Mouse (Mus musculus): ENCODE results near the gene Gp6.
"Not testable (repeated sequence)": the region's sequence is repeated elsewhere in the genome, so short reads cannot be mapped to it uniquely, and the experiment has no call there.

Gene Gp6

DNA sequence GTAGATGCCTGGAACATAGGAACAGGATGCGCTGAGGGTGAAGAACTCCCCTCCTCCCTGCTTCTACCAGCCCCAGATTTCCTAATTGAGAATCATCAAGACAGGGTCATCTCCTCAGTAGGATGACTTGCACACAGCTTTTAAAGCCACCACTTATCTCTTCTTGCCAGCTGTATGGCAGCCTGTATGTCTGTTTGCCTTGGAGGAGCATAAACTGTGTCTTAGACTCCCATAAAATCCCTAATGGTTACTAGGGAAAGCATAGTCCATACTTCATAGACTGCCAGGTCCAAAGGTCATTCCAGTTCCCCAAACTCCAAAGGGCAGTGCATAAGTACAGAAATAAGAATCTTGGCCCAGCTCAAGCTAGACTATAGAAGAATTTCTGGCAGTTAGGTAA is at the start of gene Gp6:
Gp6 (minus strand) TSS at position 15 of the 400 bp plus-strand sequence.
- ATAC-seq (ENCODE audit: low TSS enrichment): no peak

DNA sequence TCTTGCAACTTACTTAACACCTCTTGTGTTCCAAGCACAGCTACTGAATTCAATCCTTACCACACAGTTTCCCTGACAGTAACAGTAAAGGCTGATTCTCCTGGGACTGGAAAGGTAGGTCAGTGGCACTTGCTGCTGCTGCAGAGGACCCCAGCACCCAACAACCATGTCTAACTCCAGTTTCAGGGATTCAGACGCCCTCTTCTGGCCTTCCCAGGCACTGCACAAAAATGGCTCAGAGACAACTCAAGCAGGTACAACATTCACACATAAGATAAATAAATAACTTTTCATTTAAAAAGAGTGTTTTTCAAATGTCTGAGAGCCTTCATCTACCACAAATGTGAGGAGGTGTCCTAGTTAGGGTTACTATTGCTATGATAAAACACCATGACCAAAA is 49.6 kb upstream of the Gp6 start:
- ATAC-seq (ENCODE audit: low TSS enrichment): no peak

DNA sequence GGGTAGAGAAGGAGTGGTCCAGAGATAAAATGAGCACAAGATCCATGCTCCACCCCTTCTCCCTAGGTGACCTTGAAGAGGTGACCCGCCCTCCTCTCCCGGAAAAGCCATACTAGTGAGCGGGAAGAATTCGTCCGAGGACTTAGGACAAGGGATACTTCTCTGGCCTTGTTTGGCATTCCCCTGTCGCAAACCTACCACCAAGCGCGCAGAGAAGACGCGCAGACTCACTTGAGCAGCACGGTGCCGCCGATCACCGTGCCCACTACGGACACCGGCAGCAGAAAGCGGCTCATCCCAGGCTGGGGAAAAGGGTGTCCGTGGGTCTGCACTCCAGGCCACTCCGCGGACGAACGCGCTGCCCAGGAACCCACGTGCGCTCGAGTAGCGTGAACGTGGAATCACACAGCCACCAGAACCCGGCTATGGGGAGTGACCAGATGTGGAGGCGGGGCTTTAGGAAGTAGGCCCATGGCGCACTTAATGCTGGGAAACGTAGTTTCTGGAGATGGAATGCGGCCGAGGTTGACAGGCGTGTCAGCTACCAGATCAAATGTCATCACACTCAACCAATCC is 47.8 kb upstream of the Gp6 start, which contains the start of gene Rdh13:
Rdh13 (minus strand) TSS at position 434 of the 576 bp plus-strand sequence.
- peak; percentile 98 for ATAC-seq (ENCODE audit: low TSS enrichment)

DNA sequence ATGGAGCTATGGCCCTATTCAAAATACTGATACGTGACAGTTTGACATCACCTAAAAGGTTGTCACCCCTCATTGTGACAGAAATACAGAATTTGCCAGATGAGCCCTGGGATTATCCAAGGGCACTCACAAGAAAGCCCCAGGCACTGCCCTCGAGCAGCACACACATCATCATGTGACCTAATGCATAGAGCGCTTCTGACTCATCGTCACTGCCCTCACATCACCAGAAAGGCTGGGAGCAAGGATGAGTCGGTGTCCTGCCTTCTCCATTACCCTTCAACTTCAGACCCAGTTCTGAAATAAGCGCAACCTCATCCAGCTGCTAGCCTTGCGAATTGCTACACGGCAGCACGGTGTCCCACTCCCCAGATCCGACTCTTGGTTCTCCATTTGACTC is 43.0 kb upstream of the Gp6 start:
- no peak for ATAC-seq (ENCODE audit: low TSS enrichment)

DNA sequence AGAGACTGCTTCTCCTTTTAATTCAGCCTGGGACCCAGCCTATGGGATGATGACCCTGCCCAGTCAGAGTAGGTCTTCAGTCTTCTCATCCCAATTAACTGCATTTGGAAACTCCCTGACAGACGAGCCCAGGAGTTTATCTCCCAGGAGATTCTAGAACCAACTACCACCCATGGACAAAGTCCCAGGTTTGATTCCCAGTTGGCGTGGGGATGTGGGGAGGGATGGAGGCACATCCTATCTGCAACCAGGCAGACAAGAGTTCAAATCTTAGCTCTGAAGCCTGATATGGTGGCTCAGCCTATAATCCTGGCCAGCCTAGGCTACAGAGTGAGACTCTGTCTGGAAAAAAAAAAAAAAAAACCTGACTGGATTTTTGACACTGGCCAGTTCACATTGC is 40.2 kb upstream of the Gp6 start:
- no peak for ATAC-seq (ENCODE audit: low TSS enrichment)

DNA sequence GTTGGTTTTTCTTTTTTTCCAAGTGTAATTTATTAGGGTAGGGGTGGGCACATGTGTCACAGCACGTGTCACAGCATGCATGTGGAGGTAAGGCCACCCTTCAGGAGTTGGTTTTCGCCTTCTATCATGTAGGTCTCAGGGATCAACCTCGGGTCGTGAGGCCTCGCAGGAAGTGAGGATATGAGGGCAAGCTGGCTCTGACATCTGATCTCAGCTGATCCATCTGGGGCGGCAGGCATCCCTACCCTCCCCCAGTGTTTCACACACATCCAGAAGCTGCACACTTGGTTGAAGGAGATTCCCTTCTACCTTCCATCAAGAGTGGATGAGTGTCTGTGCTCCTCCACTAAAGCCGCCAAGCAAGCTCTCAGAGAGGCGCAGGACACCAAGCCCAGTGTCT is 34.5 kb upstream of the Gp6 start:
- ATAC-seq (ENCODE audit: low TSS enrichment): no peak

DNA sequence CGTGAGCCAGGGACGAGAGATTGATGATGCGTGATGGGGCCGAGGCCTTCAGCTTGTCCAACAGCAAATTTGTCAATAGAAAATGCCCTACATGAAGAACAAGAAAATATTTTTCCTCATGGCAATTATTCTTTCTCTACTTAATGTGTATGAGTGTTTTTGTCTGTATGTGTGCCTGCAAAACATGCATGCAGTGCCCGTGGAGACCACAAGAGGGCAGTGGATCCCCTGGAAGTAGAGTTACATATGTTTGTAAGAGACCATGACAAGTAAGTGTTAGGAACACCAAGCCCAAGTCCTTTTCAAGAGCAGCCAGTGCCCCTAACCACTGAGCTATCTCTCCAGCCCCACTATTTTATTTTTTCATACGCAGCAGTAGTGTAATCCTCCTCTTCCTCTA is 34.0 kb upstream of the Gp6 start:
- ATAC-seq (ENCODE audit: low TSS enrichment): no peak

DNA sequence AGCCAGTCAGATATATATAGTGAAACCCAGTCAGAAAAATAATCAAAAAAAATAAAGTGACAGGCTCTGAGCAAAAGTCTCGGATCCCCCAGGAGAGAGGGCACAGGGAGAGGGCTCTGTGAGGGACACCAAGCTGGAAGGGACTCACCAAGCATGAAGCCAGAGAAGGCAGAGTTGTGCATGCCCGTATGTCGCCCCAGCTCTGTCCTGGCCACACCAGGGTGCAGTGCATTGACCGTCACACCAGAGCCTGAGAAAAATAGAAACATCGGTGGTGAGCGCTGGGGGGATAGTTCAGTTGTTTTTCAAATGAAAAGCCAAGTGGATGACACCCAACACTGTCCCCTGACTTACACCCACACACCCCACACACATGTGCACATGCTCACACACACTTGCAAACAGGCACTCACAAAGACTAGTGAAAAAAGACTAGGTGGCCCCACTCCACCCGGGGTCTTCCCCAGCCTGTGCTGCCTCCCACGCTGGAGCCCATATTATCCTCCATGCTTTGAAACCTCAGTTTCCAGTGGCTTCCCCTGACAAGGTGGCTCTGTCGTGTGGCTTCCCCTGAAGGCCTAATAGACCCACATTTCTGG is 32.8 kb upstream of the Gp6 start:
- no peak for ATAC-seq (ENCODE audit: low TSS enrichment)

DNA sequence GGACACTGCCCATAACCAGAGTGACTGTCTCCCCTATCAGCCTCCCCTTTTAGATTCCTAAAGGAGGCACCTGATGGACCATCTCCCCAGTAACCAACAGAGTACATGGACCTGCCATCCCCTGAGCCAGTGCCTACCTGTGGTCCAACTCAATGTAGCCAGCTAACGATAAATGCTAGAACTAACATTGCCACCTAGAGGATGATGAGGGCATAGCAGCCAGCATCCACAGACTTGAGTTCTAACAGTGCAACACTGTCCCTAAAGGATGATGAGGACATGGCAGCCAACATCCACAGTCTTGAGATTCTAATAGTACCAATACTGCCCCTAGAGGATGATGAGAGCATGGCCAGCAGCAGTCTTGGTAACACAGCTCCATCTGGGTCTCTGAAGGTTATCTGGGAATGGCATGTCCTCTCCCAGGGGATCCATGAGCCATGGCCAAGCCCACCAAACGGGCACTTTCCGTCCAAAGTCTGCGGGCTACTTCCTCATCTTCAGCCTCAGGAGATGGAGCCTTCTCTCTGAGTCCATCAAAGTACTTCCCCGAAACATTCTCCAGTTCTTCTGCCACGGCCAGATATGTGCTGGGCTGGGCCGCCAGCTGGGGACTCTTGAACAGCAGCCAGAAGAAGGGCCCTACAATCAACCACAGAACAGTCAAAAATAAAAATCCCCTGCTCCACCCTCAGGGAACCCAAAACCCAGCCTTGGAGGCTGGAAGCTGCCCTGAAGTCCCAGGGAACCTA is 29.8 kb upstream of the Gp6 start:
- ATAC-seq (ENCODE audit: low TSS enrichment): peak; percentile 94

DNA sequence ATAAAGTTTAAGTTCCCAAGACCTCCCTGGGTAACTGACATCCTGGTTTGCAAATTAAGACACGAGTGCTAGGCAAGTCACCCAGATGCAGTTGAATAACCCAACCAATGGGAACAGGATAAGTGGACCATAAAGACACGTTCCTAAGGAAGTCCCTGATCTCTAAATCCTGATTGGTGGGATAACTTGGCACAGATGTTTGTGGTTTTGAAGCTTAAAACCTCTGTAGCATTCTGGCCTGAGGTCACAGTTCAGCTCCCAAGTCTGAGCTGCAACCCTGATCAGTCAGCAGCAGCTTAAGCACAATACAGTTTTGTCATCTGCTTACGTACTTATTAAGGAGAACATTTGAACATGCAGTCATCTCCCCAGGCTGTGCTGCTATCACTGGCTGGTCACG is 22.7 kb upstream of the Gp6 start:
- ATAC-seq (ENCODE audit: low TSS enrichment): no peak

DNA sequence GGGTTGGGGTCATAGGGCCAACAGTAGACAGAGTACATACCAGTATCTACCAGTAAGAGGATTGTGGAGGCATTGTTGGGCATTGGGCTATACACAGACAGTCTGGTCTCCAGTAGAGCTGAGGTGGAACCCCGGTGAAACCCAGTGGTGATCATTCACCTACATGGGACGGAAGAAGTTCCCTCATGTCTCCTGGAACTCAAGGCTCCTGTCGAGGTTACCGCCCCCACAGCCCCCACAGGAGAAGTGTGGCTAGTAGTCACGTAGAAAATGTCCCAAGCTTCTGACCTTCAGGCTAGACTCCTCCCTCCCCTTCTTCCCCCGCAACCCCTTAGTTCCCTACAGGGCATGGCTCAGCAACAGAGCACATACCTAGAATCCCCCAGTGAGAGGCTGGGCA is 22.1 kb upstream of the Gp6 start:
- ATAC-seq (ENCODE audit: low TSS enrichment): no peak

DNA sequence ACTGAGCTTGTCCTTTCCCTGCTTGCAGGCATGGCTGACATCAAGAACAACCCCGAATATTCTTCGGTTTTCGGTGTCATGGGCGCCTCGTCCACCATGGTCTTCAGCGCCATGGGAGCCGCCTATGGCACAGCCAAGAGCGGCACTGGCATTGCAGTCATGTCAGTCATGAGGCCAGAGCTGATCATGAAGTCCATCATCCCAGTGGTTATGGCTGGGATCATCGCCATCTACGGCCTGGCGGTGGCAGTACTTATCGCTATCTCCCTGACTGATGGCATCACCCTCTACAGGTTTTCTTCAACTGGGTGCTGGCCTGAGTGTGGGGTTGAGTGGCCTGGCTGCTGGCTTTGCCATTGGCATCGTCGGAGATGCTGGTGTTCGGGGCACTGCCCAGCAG is 14.9 kb upstream of the Gp6 start:
- ATAC-seq (ENCODE audit: low TSS enrichment): not testable (repeated sequence)

DNA sequence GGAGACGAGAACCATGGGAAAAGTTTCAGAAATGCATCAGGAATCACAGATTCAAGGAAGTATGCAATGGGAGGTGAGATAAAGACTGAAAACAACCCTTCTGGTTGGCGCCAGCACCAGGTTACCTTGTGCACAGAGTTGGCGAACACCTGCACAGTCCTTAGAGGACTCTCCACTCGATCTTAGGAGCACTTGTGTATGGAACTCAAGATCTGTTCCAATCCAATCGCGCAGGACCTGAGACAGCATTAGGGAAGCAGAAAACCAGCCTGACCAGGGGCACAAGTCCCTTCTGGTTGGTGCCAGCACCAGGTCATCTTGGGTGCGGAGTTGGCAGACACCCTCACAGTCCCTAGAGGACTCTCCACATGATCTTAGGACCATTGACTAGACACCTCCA is 24.0 kb downstream of the Gp6 start:
- ATAC-seq (ENCODE audit: low TSS enrichment): no peak

DNA sequence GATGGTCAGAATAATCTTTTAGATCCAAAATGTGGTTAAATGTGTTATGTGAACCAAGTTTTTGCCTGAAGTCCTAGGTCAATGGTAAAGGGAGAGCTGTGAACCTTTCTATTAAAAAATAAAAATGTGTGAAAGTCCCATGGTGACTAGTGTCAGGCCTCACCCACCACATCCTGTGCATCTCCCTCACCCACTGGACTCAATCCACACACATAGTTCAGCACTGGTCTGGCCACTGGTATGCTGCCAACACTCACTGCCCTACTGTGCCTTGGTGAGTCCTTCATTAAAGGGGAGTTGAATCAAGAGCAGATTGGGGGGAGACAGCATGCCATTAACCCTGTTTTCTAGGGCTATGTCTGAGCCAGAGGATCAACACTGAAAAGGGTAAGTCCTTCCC is 60.0 kb downstream of the Gp6 start, which contains the start of gene Ncr1:
Ncr1 (plus strand) TSS at position 216 of the 400 bp plus-strand sequence.
- no peak for ATAC-seq (ENCODE audit: low TSS enrichment)

DNA sequence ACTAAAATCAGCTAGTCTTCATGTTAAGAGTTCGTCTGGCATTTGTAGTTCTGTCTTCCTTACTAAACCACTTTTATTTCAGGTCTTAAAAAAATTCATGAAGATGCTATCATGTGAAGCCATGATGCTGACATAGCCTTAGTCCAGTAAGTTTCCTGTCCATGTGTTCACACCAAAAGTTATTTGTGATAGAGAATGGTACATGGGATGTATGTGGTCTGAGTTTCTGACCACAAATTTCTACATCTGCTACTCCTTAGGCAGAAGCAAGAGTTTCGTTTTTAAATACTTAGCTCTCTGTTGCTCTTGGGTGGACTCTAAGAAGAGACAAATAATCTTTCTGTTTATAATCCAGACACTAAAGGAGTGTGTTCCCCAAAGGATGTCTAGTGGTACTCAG is 74.2 kb downstream of the Gp6 start:
- ATAC-seq (ENCODE audit: low TSS enrichment): no peak

Data from frontal cortex, adult (tissue).